Mouse (Mus musculus) olfactory bulb, adult 2 months (tissue): ENCODE measurements around the gene Tfdp2.

Source experiments
- CTCF ChIP-seq: fragments of 200-500 bp; IDR thresholded peaks from 2 replicates; pipeline ENCODE4 v1.5.1; 2012; ENCODE audit warnings: low read depth, mild to moderate bottlenecking, low read length, moderate library complexity; ENCODE audit not compliant: insufficient read depth
- POLR2A ChIP-seq: fragments of 200-500 bp; IDR thresholded peaks from 2 replicates; pipeline ENCODE4 v1.6.1; 2012; ENCODE audit warnings: mild to moderate bottlenecking, low read depth, low read length, moderate library complexity; ENCODE audit not compliant: insufficient read depth

DNA sequence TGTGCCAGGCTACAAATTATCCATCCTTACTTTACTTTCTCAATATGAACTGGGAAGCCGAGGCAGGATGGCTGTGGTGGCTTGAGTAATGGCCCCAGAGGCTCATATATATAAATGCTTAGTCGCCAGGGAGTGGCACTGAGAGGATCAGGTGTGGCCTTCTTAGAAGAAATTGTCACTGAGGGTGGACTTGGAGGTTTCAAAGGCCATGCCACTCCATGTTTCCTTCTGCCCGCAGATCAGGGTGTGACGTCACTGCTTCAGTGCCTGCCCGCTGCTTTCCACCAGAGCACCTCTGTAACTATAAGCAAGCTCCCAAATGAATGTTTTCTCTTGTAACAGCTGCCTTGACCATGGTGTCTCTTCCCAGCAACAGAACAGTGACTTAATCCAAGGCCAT lies 135.1 kb downstream of the Tfdp2 start:
- TF ChIP-seq CTCF (no peak), POLR2A (no peak)
